Mouse (Mus musculus) cerebellum, adult 8-10 months (tissue): Measurements from ENCODE around the gene Ank3.

ENCODE experiments used
- DNase-seq: peaks from one replicate; pipeline ENCODE4 v3.0.0; 2022

The Ank3 gene

DNA sequence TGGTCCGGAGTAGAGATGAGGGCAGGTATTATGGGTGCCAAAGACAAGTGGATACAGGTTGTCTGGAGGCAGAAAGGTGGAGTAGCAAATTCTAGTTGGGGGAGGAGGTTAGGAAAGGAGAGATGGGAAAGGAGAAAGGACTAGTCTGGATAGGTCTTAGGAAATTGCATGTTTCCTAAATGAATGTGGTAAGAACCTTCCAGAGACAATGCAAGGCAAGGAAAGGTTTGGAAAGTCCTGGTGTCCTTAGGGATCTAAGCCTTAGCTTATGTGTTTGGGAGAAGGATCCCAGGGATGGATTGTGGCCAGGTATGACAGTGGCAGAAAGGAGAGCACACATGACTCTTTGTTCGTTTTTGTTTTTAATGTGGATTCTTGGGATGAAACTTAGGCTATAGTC, 139.7 kb downstream of the Ank3 start:
- no peak for DNase-seq

DNA sequence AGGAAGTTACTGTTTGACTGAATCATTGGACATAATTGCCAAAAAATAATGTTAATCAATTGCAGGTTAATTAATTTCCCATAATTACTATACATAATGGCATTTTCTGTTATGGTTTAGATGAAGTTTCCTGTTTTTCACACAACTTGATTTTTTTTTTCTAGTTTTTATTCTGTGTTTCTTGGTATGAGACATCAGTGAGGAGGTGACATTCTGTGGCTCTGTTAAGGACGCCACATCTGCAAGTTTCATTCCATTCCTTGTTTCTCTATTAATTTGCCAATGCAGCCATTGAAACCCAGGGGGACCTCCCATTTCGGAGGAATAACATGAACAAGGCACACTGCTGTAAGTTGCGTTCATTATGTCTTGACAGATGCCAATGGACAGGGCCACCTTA, 143.9 kb downstream of the Ank3 start:
- DNase-seq: no peak

DNA sequence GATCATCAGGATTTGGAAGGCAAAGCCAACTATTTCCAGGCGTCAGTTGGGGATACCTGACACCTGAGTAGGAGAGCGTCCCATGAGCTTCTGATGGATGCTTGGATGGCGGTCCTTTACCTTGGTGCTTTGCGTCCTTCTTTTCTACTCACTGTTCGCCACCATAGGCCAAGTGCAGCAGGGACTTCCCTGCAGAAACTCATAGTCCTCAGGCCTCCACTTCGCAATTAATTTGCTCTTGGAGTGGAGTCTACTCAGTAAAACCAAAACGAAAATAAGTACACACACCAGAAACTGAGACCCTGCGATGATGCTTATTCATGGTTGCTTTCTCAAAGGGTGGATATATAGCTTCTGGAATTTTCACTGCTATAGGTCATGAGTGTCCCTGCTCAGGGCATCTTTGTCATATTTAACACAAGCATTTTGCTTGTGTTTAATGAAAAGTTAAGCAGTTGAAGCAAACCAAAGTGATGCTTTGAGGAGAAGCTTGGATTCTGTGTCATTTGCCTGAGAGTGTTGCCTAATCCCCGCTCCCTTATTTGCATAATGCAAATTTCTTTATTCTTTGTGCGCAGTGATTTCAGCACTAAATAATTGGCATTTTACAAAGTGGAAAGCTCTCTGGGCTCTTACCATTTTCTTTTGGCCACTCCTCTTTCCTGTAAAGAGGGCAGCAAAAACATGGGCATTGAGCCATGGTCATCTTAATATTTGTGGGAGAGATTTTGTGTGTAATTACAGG, 145.5 kb downstream of the Ank3 start:
- DNase-seq: no peak

DNA sequence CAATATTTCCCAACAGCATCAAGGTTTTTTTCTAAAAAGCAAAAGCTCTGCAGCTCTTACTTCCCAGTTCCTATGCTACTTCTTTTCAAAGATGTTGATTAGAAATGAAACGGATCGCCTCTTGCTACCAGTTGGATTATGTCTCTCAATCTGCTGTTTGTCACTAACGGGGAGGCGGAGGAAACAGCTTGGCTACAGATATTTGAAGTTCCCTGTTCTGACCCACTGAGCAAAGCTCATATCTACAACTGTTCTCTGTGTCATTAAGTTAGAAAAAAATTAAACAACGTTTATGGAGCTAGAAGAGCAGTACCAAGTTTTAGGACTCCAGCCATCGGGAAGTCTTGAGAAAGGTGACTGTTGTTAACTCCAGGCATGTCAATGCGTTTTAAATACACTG, 146.1 kb downstream of the Ank3 start:
- no peak for DNase-seq

DNA sequence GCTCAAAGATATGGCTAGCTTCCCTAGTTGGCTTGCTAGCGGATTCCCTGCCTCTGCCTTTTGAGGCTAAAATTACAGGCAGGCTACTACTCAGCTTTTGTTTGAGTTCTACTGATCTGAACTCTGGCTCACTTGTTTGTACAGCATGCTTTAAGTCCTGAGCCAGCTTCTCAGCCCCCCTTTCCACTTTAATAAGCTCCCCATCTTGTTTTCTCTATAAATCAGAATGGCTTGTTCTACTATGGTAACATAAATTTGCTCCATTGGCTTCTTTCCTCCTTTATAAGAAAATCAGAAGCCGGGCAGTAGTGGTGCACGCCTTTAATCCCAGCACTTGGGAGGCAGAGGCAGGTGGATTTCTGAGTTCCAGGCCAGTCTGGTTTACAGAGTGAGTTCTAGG, 147.4 kb downstream of the Ank3 start:
- no peak for DNase-seq

DNA sequence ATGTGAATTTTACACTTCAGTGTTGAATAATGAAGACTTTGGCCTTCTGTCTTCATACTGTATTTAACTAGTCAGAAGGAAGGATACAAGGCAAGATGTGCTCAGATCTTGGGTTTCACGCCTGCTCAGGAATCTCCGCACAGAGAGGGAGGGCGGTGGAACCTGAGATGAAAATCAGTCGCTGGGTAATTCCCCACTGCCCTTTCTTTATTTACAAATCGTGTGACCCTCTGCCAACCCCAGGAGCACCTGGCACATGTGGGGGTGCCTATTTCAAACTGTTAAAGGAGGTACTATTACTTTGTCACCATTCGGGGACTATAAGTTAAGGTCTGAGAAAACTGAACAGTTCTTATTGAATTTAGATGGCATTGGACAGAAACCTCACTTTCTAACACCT, 148.1 kb downstream of the Ank3 start:
- no peak for DNase-seq

DNA sequence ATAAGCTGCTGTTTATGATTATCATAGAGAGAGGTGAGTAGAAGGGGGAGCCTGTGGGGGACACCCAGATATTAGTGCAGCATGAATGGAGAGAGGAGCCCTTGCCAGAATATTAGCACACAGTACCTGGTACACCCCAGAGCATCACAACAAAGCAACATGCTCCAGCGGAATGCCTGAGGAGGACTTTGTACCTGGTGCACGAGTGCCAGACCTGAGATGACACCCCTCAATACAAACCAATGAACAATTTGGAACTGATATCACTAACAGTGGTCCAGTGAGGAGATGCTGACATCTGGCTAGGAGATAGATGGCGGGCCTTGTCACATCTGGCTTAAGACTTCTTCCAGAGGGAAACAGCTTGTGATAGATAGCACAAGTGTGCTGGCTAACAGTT, 150.2 kb downstream of the Ank3 start:
- DNase-seq: no peak

DNA sequence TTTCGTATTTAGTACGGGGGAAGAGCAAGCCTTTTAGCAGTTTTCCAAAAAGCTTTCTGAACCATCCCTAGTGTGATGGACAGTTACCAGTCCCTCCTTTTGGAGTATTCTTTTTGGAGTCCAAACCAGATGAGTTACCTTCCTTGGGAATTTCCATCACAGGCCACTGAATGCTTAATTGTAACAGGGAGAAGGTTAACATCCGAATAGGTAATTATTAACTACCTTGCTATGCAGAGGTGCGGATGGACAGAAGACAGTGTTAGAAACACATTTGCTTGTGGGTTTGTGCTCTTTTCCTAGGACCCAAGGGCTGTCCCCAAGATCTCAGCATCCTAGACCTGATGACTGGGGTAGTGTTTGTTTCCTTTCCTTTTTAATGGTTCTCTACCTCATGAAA, 150.6 kb downstream of the Ank3 start:
- no peak for DNase-seq

DNA sequence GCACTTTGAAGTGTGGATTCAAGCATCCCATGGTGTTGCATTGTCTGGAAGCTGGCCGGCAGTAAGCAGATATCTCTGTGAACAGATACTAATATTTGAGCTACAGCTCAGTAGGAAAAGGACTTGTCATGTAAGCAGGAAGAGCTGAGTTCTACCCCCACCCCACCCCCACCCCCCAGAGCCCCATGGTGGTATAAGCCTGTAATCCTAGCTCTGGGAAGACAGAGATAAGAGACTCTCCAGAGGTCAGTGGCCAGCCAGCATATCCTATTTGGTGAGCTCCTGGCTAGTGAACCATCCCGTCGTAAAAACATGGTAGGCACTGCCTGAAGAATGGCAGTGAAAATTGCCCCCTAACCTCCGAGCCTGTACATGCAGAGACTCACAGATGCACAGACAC, 152.3 kb downstream of the Ank3 start:
- no peak for DNase-seq

DNA sequence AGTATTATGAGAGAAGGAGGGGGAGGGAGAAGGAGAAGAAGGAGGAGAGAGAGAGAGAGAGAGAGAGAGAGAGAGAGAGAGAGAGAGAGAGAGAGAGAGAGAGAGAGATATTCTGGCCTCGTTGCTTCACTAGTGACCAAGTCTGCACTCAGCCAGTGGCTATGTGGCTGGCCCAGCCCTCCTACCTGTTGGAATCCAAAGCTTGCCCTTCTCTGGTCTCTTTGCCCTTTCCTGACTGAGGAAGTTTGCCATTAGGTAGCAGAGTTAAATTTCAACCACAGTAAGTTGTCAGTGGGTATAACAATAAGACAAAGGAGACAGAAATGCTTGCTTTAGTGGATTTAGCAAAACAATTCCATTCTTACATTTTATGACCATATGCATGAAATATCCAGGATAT, 154.5 kb downstream of the Ank3 start:
- no peak for DNase-seq

DNA sequence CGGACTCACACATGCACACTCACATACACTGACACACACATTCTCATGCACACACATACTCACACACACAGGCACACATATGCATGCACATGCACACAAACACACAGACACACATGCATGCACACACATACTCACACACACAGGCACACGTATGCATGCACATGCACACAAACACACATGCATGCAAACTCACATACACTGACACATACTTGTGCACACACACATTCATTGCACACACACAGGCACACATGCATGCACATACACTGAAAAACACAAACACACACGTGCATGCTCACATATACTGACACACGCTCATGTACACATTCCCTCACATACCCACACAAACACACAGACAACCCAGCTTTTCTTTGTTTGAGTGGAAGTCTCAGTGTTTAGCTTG, 157.0 kb downstream of the Ank3 start:
- DNase-seq: no peak

DNA sequence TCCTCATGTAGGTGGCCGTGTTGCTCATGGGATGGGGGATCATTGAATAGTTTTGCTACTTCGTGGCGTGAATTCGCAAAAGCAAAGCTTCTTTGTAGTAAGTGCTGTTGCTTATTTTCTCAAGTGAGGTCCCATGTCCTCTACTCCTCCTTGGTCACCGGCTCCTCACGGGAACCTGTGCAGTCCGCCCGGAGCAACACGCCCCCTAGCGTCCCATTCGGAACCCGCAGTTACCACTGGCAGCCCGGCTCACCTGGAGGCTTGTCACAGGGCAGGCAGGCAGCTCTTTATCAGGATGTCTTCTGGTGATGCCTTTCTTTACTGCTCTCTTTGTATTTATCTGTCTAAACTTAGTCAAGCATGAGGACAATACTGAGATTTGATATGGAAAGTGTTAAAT, 157.7 kb downstream of the Ank3 start:
- DNase-seq: peak; percentile 74

DNA sequence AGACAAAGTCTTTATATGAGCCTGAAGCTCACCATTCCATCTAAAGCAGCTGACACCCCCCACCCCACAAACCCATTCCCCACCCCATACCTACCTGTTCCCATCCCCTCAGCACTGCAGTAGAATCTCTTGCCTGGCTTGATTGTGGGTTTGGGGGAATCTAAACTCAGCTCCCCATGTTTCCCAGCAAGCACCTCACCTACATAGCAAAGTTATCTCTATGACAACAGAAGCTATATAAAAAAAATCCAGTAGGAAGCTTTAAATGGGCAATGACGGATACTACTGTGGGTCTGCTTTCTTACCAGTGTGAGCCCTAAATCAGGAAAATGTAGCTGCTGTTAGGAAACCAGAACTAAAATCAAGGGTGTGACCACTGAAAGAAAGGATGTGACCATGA, 161.7 kb downstream of the Ank3 start:
- DNase-seq: no peak

DNA sequence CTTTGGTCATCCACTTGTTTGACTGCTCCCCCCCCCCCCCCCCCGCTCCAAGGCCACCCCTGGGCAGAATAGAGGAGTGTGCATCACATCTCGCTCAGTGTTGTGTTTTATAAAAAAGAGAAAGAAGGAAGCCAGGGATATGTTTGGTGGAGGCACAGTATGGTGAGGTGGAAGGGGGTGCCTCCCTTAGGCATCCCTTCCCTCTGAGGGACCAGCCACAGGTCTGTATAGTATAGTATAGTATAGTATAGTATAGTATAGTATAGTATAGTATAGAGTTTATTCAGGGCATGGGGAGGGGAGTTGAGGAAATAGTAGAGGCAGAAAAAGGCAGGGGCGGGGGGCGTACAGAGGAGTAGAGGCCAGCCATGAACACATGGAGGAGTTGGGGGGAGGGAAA, 164.4 kb downstream of the Ank3 start:
- DNase-seq: no peak

DNA sequence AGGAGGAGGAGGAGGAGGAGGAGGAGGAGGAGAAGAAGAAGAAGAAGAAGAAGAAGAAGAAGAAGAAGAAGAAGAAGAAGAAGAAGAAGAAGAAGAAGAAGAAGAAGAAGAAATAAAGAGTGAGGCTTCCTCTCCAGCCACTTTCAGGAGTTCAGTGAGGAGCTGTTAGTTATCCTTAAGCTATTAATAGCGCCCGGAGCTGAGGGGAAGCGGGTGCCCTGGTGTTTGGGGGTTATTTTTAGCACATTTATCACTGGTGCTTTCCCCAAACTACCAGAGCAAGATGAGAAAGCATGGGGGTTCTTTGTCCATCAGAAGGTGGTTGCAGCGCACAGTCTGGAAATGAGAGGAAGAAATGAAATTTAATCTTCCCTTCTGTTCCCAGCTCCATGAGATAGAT, 166.5 kb downstream of the Ank3 start:
- no peak for DNase-seq

DNA sequence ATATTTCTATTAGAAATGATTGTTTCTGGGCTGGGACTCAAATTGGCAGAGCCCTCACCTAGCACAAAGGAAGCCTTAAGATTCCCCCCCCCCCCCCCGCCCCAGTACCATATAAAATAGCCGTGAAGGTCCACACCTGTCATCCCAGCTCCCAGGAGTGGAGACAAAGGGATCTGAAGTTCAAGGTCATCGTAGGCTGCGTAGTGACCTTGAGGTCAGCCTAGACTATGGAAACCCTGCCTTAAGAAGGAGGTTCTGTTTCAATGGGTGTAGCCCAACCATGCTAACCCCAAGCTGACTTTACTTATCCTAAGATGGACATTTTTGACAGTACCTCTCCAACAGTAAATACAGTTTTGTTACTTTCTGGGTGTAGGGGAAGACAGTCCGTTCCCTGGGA, 170.4 kb downstream of the Ank3 start:
- DNase-seq: no peak

DNA sequence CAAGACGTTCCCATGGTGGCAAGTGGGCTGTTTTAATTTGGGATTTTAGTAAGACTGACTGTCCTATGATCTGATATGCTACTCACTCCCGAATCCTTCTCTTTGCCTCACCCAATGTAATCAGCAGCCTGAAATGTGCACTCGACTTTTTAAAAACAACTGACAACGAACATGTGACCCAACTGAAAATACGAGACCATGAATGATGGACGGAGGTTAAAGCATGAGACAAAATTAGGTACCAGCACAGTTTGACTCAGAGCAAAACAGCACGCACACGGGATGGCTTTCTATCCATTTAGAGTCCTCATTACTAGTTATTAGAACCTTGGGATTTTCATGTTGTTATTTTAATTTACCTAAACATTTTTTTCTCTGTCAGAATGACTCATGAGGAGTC, 171.2 kb downstream of the Ank3 start:
- no peak for DNase-seq

DNA sequence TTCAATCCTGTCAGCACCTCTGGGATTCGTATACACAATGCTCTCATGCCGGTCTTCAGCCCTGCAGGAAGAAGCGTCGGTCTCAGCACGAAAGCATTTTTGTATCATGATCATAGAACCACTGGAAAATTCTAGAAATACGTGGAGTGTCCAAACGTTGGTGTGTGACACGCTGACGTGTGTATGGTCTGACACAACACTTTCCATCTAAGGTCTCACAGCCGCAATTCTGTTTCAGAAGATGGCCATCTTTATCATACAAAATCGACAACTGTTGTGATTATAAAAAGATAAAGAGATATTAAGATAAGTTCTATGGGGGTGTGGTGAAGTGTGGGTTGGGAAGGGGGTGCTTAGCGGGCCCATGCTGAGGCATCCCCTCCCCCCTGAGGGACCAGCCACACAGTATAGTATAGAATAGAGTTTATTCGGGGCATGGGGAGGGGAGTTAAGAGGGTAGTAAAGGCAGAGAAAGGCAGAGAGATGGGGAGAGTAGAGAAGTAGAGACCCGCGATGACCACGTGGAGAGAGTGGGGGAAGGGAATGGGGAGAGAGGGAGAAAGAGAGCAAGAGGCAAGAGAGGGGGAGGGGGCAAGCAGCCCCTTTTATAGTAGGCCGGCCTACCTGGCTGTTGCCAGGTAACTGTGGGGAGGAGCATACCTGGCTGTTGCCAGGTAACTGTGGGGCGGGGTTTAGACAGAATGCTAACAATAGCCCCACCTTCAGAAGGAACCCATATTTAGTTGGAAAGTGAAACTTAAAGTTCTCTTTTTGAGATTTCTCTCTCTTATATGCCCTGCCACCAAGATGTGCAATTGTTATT, 172.1 kb downstream of the Ank3 start:
- no peak for DNase-seq

DNA sequence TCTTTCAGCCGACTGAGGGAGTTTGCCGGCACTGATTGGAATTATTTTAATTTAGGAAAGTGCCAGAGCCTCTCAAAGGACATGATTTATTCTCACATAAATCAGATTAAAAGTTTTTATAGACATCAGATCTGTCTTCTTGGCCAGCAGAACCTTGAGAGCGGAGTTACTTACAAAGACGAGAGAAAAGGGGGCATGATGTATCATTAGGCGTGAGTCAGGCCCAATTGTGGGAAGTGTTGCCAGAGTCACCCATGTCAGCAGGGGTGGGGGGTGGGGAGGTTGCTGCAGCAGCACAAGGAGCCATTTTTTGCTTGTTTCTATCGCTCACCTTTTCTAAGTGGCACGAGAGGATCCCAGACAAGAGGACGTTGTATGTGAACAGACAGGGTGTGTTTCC, 172.8 kb downstream of the Ank3 start:
- DNase-seq: no peak

DNA sequence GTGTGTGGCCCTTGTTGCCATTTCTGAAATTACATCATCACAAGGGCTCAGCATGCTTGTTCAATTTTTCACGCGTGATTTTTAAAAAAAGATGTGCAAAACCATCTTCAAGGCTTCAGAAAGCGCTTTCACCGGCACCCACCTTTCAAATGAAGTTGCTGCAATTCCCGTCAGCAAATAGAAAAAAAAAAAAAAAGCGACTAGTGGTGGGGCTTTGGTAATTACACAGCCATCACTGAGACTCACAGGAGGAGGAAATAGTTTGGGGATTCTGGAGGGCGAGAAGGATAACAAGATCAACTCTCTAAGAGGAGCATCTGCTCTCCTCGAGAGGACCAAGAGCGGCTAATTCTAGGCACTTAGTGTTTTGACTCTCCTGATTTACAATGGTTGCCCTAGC, 173.4 kb downstream of the Ank3 start:
- no peak for DNase-seq

DNA sequence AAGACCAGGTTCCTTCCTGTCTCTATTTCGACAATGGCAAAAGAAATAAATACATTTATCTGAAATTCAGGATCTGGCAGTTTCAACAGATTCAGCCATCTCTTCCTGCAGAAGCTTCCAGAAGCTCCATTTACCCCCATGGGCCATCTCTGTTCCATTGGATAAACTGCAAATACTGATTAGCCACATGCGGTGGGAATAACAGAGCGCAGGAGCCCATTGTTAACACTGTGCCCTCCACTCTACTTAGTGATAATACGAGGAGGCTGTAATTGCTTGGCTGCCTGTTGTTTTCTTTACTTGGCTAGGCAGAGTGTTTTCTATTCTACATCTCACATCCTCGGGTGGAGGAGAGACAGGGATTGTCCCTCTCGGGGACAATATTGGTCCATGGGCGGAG, 174.5 kb downstream of the Ank3 start:
- no peak for DNase-seq

DNA sequence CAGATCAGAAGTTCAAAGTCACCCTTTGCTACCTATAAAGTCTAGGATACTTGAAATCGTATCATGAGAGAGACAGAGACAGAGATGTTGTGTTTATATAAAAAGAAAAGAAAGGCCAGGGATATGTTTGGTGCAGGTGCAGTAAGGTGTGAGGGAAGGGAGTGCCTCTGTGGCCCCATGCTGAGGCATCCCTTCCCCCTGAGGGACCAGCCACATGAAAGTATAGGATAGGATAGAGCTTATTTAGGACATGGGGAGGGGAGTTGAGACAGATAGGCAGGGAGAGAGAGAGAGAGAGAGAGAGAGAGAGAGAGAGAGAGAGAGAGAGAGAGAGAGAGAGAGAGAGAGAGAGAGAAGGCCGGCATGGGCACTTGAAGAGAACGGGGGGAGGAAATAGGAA, 175.2 kb downstream of the Ank3 start:
- no peak for DNase-seq

DNA sequence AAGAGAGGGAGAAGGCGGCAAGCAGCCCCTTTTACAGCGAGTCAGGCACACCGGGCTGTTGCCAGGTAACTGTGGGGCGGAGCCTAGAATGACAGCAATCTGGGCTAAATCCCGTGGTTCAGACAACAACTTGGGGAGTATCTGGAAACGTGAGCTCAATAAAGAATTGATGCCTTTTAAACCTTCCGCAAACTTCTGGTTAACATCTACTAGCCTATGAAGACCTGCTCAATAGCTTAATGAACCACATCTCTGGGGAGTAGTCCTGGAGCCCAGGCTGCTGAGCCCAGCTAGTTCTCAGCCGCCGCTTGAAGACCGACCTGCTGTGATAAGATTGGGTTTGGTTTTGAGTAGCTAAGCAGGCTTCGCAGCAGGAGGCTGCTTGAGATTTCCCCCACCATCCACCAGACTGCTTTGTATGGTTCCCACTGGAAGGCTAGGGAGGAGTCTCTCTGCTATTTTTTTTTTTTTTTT, 175.7 kb downstream of the Ank3 start:
- peak; percentile 33 for DNase-seq

DNA sequence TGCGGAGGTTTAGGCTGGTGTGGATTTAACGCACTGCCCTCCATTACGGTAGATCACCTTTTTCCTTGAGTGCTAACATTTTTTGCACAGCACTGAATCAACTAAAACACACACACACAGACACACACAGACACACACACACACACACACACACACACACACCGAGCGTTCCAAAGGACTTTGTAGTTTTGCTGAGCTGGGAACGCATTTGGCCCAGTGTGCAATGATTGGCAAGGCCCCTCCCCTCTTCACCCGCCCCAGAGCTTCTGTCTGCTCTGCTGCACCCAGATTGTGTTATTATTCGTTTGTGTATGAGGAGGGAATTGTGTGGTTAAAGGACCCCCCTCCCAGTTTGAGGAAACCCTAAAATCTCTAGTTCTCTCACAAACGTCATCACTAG, 176.3 kb downstream of the Ank3 start:
- DNase-seq: no peak

DNA sequence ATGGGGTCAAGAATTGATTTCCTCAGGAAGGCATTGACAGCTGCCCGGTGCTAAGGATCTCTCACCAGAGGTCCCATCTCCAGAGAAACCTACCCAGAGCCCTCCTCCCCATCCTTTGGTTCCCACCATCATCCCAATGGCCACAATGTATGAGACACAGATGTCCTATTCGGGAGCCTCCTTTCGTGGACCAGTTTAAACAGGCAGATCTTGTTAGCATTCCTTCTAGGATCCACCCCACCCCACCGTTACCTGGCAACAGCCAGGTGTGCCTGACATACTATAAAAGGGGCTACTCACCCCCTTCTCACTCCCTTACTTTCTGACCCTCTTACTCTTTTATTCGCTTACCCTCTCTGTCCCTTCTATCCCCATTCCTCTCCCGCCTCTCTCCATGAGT, 176.9 kb downstream of the Ank3 start:
- DNase-seq: no peak
